Mouse (Mus musculus) left cerebral cortex, adult 18-20 months (tissue): Measurements from ENCODE around the gene Nxnl2. TPM values are rescaled to one million over a fixed set of nuclear protein-coding genes. Genes with fewer than 3 reads are reported as not detected.

Experiments used
- DNase-seq, 2 experiments: peaks; one replicate each; pipeline ENCODE4 v3.0.0; 2021 to 2022; ENCODE audit warnings: low spot score in 2 of 2, mixed read lengths in 1 of 2
- long read RNA-seq, 2 experiments: library from polyadenylated mRNA; stranded (forward); transcript quantifications; one replicate each; pipeline ENCODE4 v2.0.0; 2021
- total RNA-seq, 2 experiments: library from RNA; stranded (reverse); gene quantifications; 2 replicates each; pipeline ENCODE4 v1.2.3; 2021

Nxnl2 gene
- under 1 TPM in 1 of 2 experiments, not detected in 1; 0.26 TPM for total RNA-seq
- long read RNA-seq, experiment 1: 0 reads
- long read RNA-seq, experiment 2, partial matches to known transcripts: 0 of 2 reads
- long read RNA-seq, experiment 2, other reads (novel, unspliced or antisense): 0 of 2 reads

GRCm38 (mm10) chr13:51170691-51171680, at the start of gene Nxnl2:
Gene Nxnl2, plus strand, starts transcription at chr13:51171022.
- peak; percentile 27 to 38 for DNase-seq

- no peak for DNase-seq
Measured at GRCm38 (mm10) chr13:51121966-51122365, 48.9 kb upstream of the Nxnl2 start.

GRCm38 (mm10) chr13:51122771-51123170, 48.1 kb upstream of the Nxnl2 start:
- DNase-seq: no peak

- DNase-seq: no peak
Measured at GRCm38 (mm10) chr13:51125357-51125756, 45.5 kb upstream of the Nxnl2 start.

GRCm38 (mm10) chr13:51127906-51128305, 42.9 kb upstream of the Nxnl2 start:
- DNase-seq: no peak

- no peak for DNase-seq
Measured at GRCm38 (mm10) chr13:51128417-51128816, 42.4 kb upstream of the Nxnl2 start.

- DNase-seq: peak; percentile 35 to 45
Measured at GRCm38 (mm10) chr13:51131179-51131578, 39.6 kb upstream of the Nxnl2 start.

- no peak for DNase-seq
Measured at GRCm38 (mm10) chr13:51136315-51136714, 34.5 kb upstream of the Nxnl2 start.

- no peak for DNase-seq
Measured at GRCm38 (mm10) chr13:51136996-51137701, 33.7 kb upstream of the Nxnl2 start.

GRCm38 (mm10) chr13:51137702-51138031, 33.2 kb upstream of the Nxnl2 start:
- no peak for DNase-seq

- DNase-seq: no peak
Measured at GRCm38 (mm10) chr13:51147106-51147505, 23.7 kb upstream of the Nxnl2 start.

- no peak for DNase-seq
Measured at GRCm38 (mm10) chr13:51152966-51153669, 17.7 kb upstream of the Nxnl2 start.

GRCm38 (mm10) chr13:51153670-51154030, 17.2 kb upstream of the Nxnl2 start:
- DNase-seq: no peak

GRCm38 (mm10) chr13:51155178-51156013, 15.4 kb upstream of the Nxnl2 start:
- DNase-seq: no peak

GRCm38 (mm10) chr13:51156014-51156386, 14.8 kb upstream of the Nxnl2 start:
- no peak for DNase-seq

- no peak for DNase-seq
Measured at GRCm38 (mm10) chr13:51157291-51157690, 13.5 kb upstream of the Nxnl2 start.

- no peak for DNase-seq
Measured at GRCm38 (mm10) chr13:51161672-51162071, 9.2 kb upstream of the Nxnl2 start.

GRCm38 (mm10) chr13:51162246-51162645, 8.6 kb upstream of the Nxnl2 start:
- DNase-seq: peak in 1 of 2 experiments; percentile 29

- DNase-seq: no peak
Measured at GRCm38 (mm10) chr13:51166711-51167110, 4.1 kb upstream of the Nxnl2 start.

GRCm38 (mm10) chr13:51170215-51170614, 607 bp upstream of the Nxnl2 start:
- no peak for DNase-seq

GRCm38 (mm10) chr13:51172601-51173000, 1.8 kb downstream of the Nxnl2 start:
- DNase-seq: no peak
